Mouse (Mus musculus) megakaryocyte, embryonic 14.5 days (primary cell): ENCODE measurements around the gene Hist1h2bp. TPM values are rescaled to one million over a fixed set of nuclear protein-coding genes. Genes with fewer than 3 reads are reported as not detected.
"Not testable (repeated sequence)": the region's sequence is repeated elsewhere in the genome, so short reads cannot be mapped to it uniquely, and the experiment has no call there.

Experiments used
- H3K27me3 ChIP-seq: replicated peaks from 2 replicates; pipeline ENCODE3; 2012; ENCODE audit warnings: inconsistent platforms
- H3K36me3 ChIP-seq: replicated peaks from 2 replicates; pipeline ENCODE3; 2012; ENCODE audit warnings: low read length, inconsistent platforms, mixed read lengths
- H3K4me1 ChIP-seq: 2 replicates; pipeline ENCODE4 v1.6.1; 2012; ENCODE audit warnings: inconsistent platforms
- H3K4me3 ChIP-seq: replicated peaks from 2 replicates; pipeline ENCODE3; 2012; ENCODE audit warnings: moderate library complexity, mild to moderate bottlenecking, inconsistent platforms
- H3K9me3 ChIP-seq: 2 replicates; pipeline ENCODE4 v1.6.1; 2012; ENCODE audit warnings: inconsistent platforms
- FLI1 ChIP-seq: IDR thresholded peaks from 2 replicates; pipeline ENCODE4 v1.6.1; 2012; ENCODE audit warnings: low read length, inconsistent platforms, mixed read lengths
- GATA1 ChIP-seq: IDR thresholded peaks from 3 replicates; pipeline ENCODE4 v1.6.1; 2012; ENCODE audit warnings: mixed read lengths, low read length, inconsistent platforms, borderline replicate concordance
- polyA plus RNA-seq: library from polyadenylated mRNA; stranded (reverse); fragments of >175 nt; gene quantifications from 2 replicates; pipeline ENCODE4 v1.2.3, GENCODE M21; 2012; ENCODE audit warnings: low replicate concordance; ENCODE audit not compliant: insufficient read depth

Gene Hist1h2bp
- polyA plus RNA-seq, 1 experiment = 4.6 TPM

GRCm38 (mm10) chr13:21784311-21784710, 3.0 kb upstream of the Hist1h2bp start:
- Histone ChIP-seq H3K36me3 (no peaks in the 10 kb centered on the region), H3K27me3 (no peaks in the 10 kb centered on the region), H3K9me3 (no peaks in the 10 kb centered on the region), H3K4me3 (peak overlapping the region; percentile 4), H3K4me1 (peaks cover 63% of the 10 kb centered on the region)
- TF ChIP-seq FLI1 = no peak
- no peak for TF ChIP-seq GATA1

DNA sequence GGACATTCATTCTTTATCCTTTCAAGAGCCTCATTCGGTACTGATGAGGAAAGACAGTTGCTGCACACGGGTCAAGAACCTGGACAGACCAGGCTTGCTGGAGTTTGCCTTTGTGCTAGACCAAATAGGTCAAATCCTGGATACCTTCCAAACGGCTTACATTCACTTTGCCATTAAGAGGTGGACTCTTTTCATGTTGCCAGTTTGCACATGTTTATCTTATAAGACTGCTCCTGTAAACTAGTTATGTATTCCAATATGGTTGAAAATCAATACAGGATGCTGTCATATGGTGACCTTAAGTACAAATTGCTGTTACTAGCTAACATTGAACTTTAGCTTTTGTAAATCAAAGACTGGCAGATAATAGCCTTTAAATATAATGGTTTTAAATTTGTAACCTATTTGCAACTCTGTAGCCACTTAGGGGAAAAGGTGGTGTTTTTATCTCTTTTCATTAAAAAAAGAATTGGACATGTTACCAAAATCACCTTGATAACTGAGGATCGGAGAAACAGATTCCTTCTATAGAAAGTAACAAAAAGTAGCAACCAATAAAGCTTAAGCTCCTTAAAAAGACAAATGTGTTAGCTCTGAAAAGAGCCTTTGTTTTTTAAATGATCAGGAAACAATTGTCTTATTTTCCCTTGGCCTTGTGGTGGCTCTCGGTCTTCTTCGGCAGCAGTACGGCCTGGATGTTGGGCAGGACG, 917 bp upstream of the Hist1h2bp start:
- no peak for TF ChIP-seq GATA1
- TF ChIP-seq FLI1 = no peak
- peaks cover 59% of the 10 kb centered on the region for H3K4me1 ChIP-seq

DNA sequence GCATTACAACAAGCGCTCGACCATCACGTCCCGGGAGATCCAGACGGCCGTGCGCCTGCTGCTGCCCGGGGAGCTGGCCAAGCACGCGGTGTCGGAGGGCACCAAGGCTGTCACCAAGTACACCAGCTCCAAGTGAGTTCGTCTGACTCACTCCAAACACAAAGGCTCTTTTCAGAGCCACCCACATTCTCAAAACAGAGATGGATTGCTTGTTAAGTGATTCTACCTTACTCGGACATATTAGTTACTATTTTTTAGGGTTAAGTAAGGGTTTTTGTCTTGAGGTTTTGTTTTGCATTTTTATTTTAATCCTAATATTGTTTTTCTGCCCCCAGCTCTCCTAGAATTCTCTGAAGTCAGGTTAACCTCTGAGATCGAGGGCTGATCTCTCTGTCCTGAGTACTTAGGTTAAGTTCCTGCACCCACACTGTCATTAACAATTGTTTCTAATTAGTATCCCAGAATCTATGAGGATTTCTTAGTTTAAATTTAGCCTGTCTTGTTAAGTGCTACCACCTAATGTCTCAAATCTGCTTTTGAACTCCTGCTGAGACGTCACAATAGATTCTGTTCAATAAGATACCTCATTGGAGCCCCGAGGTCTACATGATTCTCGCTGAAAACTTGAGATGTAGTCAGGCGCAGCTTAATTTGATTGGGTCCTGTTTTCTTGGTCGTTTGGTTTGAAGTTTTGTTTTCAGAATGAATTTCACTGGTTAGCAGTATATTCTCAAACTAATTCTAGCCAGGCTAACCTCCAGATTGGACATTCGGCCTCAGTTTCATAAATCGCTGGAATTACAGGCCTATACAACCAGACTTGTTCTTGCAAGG, 716 bp downstream of the Hist1h2bp start:
- Histone ChIP-seq H3K36me3 (no peaks in the 10 kb centered on the region), H3K4me1 (peaks cover 50% of the 10 kb centered on the region), H3K9me3 (no peaks in the 10 kb centered on the region), H3K4me3 (peak overlapping the region; percentile 81), H3K27me3 (no peaks in the 10 kb centered on the region)
- TF ChIP-seq FLI1 = no peak
- no peak for TF ChIP-seq GATA1

More for the DNA sequence above, 917 bp upstream of the Hist1h2bp start:
- Histone ChIP-seq H3K27me3 (no peaks in the 10 kb centered on the region), H3K9me3 (no peaks in the 10 kb centered on the region), H3K4me3 (peak overlapping the region; percentile 88), H3K36me3 (no peaks in the 10 kb centered on the region)

- H3K9me3 ChIP-seq = no peaks in the 10 kb centered on the region
- TF ChIP-seq GATA1 = no peak
- no peak for TF ChIP-seq FLI1
- no peaks in the 10 kb centered on the region for H3K27me3 ChIP-seq
- H3K4me1 ChIP-seq = peaks cover 40% of the 10 kb centered on the region
- no peaks in the 10 kb centered on the region for H3K36me3 ChIP-seq
- no peak overlapping the region for H3K4me3 ChIP-seq
Measured at GRCm38 (mm10) chr13:21789925-21790324, 2.7 kb downstream of the Hist1h2bp start.

DNA sequence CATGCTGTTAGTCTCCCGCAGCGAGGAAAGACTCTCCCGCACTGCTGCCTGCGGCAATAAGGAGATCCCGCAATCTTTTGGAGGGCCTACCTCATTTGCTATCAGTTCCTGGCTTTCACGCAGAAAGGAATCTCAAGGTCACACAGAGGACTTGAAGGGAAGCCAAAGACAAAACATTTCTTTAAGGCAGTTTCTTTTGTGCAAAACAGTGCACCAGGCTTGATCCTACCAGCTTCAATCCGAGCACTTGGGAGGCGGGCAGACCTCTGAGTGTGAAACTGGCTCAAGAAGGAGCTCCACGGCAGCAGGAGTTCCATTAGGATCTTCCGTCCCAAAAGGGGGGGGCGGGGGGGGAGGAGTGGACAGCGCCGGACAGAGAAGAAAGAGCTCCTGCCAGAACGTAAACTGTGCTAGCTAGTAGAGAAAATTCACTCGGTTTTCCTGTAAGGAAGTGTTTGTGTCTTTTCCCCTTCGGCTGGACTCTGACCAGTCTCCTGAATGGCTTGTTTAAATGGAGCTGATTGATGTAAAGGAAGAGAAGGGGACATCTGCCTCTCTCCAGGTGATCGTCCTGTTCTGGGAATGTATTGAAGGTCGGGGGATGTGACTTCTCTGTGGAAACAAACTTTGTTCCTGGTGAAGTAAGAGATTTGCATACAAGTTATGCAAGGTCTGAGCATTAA, 3.5 kb downstream of the Hist1h2bp start:
- Histone ChIP-seq H3K9me3 (no peaks in the 10 kb centered on the region), H3K4me1 (peaks cover 37% of the 10 kb centered on the region), H3K36me3 (no peaks in the 10 kb centered on the region), H3K27me3 (no peaks in the 10 kb centered on the region), H3K4me3 (peak overlapping the region; percentile 64)
- no peak for TF ChIP-seq GATA1

DNA sequence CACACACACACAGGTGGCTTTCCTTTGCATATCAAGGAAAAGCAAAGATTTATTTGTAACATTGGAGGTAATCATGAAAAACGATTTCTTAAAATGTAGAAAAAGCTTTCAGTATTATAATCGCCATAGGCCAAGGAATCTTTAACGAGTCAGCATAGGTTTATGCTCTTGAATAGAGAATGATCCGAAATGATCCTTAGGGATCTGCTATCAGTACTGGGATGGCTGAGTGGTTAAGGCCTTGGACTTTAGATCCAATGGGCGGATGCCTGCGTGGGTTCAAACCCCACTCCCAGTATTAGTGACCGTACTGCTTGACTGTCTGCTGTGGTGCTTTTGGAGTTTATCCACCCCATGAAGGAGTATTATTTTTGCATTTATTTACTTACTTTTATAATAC, 8.3 kb downstream of the Hist1h2bp start:
- H3K4me1 ChIP-seq = peaks cover 12% of the 10 kb centered on the region
- H3K27me3 ChIP-seq = no peaks in the 10 kb centered on the region
- no peaks in the 10 kb centered on the region for H3K9me3 ChIP-seq
- TF ChIP-seq FLI1 (no peak), GATA1 (no peak)
- no peaks in the 10 kb centered on the region for H3K36me3 ChIP-seq
- no peak overlapping the region for H3K4me3 ChIP-seq

DNA sequence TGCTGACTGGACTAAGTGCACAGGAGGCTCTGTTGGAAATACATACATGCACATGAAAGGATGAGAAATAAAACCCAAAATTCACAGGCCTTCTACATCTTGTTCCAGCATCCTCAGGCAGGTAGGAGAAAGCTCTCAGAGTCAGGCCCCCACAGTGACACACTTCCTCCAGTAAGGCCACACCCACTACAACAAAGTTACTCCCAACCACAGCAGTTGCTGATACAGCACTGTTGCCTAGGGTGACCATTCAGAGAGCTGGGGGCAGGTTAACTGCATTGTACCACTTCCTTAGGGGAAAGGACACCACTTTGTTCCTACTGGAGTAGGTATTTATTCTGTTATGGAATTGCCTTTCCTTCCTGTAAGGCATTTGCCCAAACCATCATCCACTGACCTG, 9.9 kb downstream of the Hist1h2bp start:
- H3K4me1 ChIP-seq, H3K4me3 ChIP-seq, H3K9me3 ChIP-seq, H3K27me3 ChIP-seq, H3K36me3 ChIP-seq: not testable (repeated sequence)

DNA sequence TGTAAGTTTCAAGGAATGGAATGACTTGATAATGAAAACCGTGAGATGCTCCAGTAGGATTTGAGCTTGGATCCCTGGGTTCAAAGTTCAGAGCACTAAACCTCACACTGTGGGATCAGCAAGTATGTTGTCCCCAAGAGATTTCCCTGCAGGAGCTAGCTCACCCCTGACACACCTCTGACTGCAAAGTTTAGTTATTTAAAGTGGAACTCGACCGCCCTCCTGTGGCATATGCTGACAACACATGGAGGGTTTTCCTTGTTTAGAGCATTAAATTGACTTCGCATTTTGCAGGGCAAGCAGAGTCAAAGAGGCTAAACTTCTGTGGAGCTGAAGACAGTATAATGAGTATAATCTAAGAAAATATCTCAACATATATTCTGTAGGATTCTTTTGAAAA, 15.8 kb downstream of the Hist1h2bp start:
- H3K4me1 ChIP-seq, H3K36me3 ChIP-seq, H3K9me3 ChIP-seq, H3K27me3 ChIP-seq, H3K4me3 ChIP-seq: not testable (repeated sequence)

GRCm38 (mm10) chr13:21810073-21810472, 22.8 kb downstream of the Hist1h2bp start, which contains the start of the genes Hist1h2bq and Hist1h2ao:
Hist1h2bq (minus strand) TSS chr13:21810197.
Hist1h2ao (plus strand) TSS chr13:21810465.
- not testable (repeated sequence) for H3K4me1 ChIP-seq, H3K36me3 ChIP-seq, H3K27me3 ChIP-seq, H3K9me3 ChIP-seq, H3K4me3 ChIP-seq

- not testable (repeated sequence) for H3K36me3 ChIP-seq, H3K4me1 ChIP-seq, H3K4me3 ChIP-seq, H3K9me3 ChIP-seq, H3K27me3 ChIP-seq
Measured at GRCm38 (mm10) chr13:21811074-21811473, 23.8 kb downstream of the Hist1h2bp start.

DNA sequence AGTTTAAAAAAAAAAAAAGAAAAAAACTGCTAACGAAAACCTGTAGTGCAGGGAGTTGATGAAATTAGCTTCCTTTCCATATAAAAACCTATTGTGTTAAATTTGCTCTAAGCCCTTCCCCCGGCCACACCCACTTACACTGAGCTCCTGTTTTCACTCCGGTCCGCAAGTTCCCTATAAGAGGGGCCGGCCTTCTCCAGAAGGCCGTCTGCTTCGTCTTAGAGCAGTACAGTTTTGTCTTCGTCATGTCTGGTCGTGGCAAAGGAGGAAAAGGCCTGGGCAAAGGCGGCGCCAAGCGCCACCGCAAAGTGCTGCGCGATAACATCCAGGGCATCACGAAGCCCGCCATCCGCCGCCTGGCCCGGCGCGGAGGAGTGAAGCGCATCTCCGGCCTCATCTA, 24.3 kb downstream of the Hist1h2bp start, which contains the start of gene Hist1h4m:
Gene Hist1h4m, plus strand, starts transcription at position 208 of the 400 bp plus-strand sequence.
- peak within 1 kb of the TSS; percentile 83 for H3K4me3 ChIP-seq
- H3K36me3 ChIP-seq, H3K4me1 ChIP-seq, H3K27me3 ChIP-seq, H3K9me3 ChIP-seq: not testable (repeated sequence)

GRCm38 (mm10) chr13:21812092-21812491, 24.8 kb downstream of the Hist1h2bp start:
- H3K9me3 ChIP-seq = not testable (repeated sequence)
- H3K4me3 ChIP-seq = peak overlapping the region; percentile 83

DNA sequence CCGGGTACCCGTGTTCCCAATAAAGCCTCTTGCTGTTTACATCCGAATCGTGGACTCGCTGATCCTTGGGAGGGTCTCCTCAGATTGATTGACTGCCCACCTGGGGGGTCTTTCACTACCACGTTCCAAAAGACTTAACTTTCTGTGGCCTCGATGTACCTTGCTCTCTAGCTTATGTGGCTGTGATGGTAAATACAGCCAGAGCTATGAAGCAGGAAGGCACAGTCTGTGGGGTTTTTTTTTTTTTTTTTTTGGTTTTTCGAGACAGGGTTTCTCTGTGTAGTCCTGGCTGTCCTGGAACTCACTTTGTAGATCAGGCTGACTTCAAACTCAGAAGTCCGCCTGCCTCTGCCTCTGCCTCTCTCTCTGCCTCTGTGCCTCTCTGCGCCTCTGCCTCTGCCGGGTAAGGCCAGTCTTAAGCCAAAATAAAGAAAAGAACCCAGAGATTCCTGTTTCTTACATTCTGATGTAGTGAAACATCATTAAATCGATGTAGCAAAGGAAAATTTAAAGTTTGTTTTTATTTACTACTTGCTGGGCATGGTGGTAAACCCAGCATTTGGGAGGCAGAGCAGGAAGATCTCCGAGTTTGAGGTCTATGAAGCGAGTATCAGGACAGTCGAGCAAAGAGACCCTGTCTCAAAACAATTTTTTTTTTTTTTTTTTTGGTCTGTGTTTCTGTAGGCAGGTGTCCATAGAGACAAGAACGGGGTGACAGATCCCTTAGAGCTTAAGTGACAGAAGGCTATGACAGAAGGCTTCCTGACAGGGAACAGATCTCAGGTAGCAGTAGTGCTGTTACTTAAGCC, 33.0 kb downstream of the Hist1h2bp start:
- not testable (repeated sequence) for H3K27me3 ChIP-seq, H3K4me3 ChIP-seq, H3K36me3 ChIP-seq, H3K9me3 ChIP-seq
- peaks cover 12% of the 10 kb centered on the region for H3K4me1 ChIP-seq

More at GRCm38 (mm10) chr13:21812092-21812491, 24.8 kb downstream of the Hist1h2bp start:
- H3K27me3 ChIP-seq, H3K36me3 ChIP-seq, H3K4me1 ChIP-seq: not testable (repeated sequence)
